Comparison of ENCODE assay signal across 11 mouse cellular contexts in the genomic region with DNA sequence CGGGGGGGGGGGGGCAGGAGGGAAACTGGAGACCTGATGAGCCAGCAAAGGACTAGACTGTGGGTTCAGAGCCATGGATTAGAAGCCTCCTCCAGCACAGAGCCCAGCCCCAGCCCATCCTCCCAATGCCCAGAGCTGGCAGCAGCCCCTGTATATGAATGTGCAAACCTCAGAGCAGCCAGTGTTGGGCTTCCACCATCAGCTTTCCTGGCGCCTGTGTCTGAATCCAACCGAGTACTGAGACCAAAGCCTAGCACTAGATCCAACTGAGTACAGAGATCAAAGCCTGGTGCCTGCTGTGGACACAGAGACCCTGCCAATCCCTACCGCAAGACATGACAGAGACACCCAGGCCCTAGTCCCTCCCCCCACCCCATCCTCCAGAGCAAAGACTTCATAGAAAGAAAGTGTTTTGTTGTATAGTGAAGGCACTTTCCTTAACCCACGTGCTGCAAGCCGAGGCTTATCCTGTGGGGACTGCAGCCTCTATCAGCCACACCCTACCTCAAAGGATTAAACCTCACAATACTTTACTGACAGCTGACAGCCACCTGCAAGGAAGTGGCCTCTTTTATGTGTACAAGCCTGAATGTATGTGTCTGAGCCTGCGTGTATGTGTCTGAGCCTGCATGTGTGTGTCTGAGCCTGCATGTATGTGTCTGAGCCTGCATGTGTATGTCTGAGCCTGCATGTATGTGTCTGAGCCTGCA. TPM values are rescaled to one million over a fixed set of nuclear protein-coding genes. Genes with fewer than 3 reads are reported as not detected.
DNase-seq lines count a peak whose midpoint lies in the region; ATAC-seq lines count a peak whose summit lies in the region.
"Had no signal": no experiment of that assay in that cellular context is flagged by ENCODE, and none has a peak within 500 bp of the region (broad histone marks: within the 10 kb centered on the region; RNA-seq: fewer than 3 reads in every experiment).

No protein-coding gene starts in this region.

- no peaks in the 10 kb centered on the region for H3K27me3 ChIP-seq in hindbrain, embryonic 15.5 days
- H3K27me3 ChIP-seq in hindbrain, embryonic 11.5 days (ENCODE audit: control insufficient read depth, insufficient read depth, low read length), result no peaks in the 10 kb centered on the region
- no peaks in the 10 kb centered on the region for H3K27me3 ChIP-seq in intestine, embryonic 15.5 days (replicated peaks)
- no peaks in the 10 kb centered on the region for H3K27me3 ChIP-seq in stomach, embryonic 16.5 days (ENCODE audit: control insufficient read depth, insufficient read depth, low read length)
- H3K27me3 ChIP-seq: limb, embryonic 13.5 days had no signal

- H3K4me1 ChIP-seq in hindbrain, embryonic 15.5 days (replicated peaks), result no peaks in the 10 kb centered on the region
- no peaks in the 10 kb centered on the region for H3K4me1 ChIP-seq in hindbrain, embryonic 11.5 days (replicated peaks; ENCODE audit: control insufficient read depth, insufficient read depth, low read length)
- H3K4me1 ChIP-seq in intestine, embryonic 15.5 days (replicated peaks), result peaks cover 10% of the 10 kb centered on the region; the same call in 1 of the 2 replicates
- peaks cover 6% of the 10 kb centered on the region; the same call in 1 of the 2 replicates for H3K4me1 ChIP-seq in stomach, embryonic 16.5 days (ENCODE audit: control insufficient read depth, insufficient read depth, low read length)

- H3K9me3 ChIP-seq in hindbrain, embryonic 15.5 days, result no peaks in the 10 kb centered on the region
- no peaks in the 10 kb centered on the region for H3K9me3 ChIP-seq in hindbrain, embryonic 11.5 days (ENCODE audit: control insufficient read depth, low read length)
- no peaks in the 10 kb centered on the region for H3K9me3 ChIP-seq in intestine, embryonic 15.5 days
- no peaks in the 10 kb centered on the region for H3K9me3 ChIP-seq in stomach, embryonic 16.5 days (replicated peaks; ENCODE audit: control insufficient read depth, low read length)
- H3K9me3 ChIP-seq: limb, embryonic 13.5 days had no signal

- H3K4me2 ChIP-seq in hindbrain, embryonic 15.5 days, result no peak overlapping the region
- H3K4me2 ChIP-seq in hindbrain, embryonic 11.5 days (replicated peaks; ENCODE audit: low read depth, low read length), result no peak overlapping the region
- no peak overlapping the region for H3K4me2 ChIP-seq in intestine, embryonic 15.5 days (replicated peaks)
- H3K4me2 ChIP-seq in stomach, embryonic 16.5 days (ENCODE audit: low read depth, low read length), result no peak overlapping the region
- H3K4me2 ChIP-seq: limb, embryonic 13.5 days had no signal

- ATAC-seq in hindbrain, embryonic 15.5 days (ENCODE audit: low FRiP score, low read depth), result peak; percentile 27; the same call in 1 of the 2 replicates
- ATAC-seq in hindbrain, embryonic 11.5 days (ENCODE audit: low FRiP score), result no peak
- ATAC-seq in intestine, embryonic 15.5 days, result peak; percentile 76
- peak; percentile 47; the same call in 1 of the 2 replicates for ATAC-seq in stomach, embryonic 16.5 days (ENCODE audit: insufficient read depth, low FRiP score)

- WGBS in hindbrain, embryonic 15.5 days, result 47% methylated on average over 7 of the region's 7 CpGs
- 51% methylated on average over 7 of the region's 7 CpGs for WGBS in hindbrain, embryonic 11.5 days
- WGBS in intestine, embryonic 15.5 days, result 49% methylated on average over 7 of the region's 7 CpGs
- 50% methylated on average over 7 of the region's 7 CpGs for WGBS in stomach, embryonic 16.5 days

- H3K9ac ChIP-seq in hindbrain, embryonic 15.5 days, result no peak overlapping the region
- no peak overlapping the region for H3K9ac ChIP-seq in hindbrain, embryonic 11.5 days (ENCODE audit: low read depth, low read length)
- no peak overlapping the region for H3K9ac ChIP-seq in intestine, embryonic 15.5 days
- no peak overlapping the region for H3K9ac ChIP-seq in stomach, embryonic 16.5 days (ENCODE audit: low read length)
- H3K9ac ChIP-seq: limb, embryonic 13.5 days had no signal

- H3K36me3 ChIP-seq in hindbrain, embryonic 15.5 days, result no peaks in the 10 kb centered on the region
- H3K36me3 ChIP-seq in hindbrain, embryonic 11.5 days (ENCODE audit: control insufficient read depth, insufficient read depth, low read length), result no peaks in the 10 kb centered on the region
- H3K36me3 ChIP-seq in intestine, embryonic 15.5 days, result no peaks in the 10 kb centered on the region
- no peaks in the 10 kb centered on the region for H3K36me3 ChIP-seq in stomach, embryonic 16.5 days (ENCODE audit: control insufficient read depth, insufficient read depth, low read length)
- H3K36me3 ChIP-seq: G1E; limb, embryonic 13.5 days had no signal

- no peak overlapping the region for H3K27ac ChIP-seq in hindbrain, embryonic 15.5 days (replicated peaks)
- H3K27ac ChIP-seq in hindbrain, embryonic 11.5 days (ENCODE audit: low read depth, low read length), result no peak overlapping the region
- no peak overlapping the region for H3K27ac ChIP-seq in intestine, embryonic 15.5 days
- no peak overlapping the region; the same call in 1 of the 2 replicates for H3K27ac ChIP-seq in stomach, embryonic 16.5 days (ENCODE audit: low read length)
- H3K27ac ChIP-seq: limb, embryonic 13.5 days had no signal

- H3K4me3 ChIP-seq in hindbrain, embryonic 15.5 days, result no peak overlapping the region
- no peak overlapping the region for H3K4me3 ChIP-seq in hindbrain, embryonic 11.5 days (ENCODE audit: low read depth, low read length)
- no peak overlapping the region for H3K4me3 ChIP-seq in intestine, embryonic 15.5 days (replicated peaks)
- no peak overlapping the region for H3K4me3 ChIP-seq in stomach, embryonic 16.5 days (replicated peaks; ENCODE audit: low read length)
- H3K4me3 ChIP-seq: limb, embryonic 13.5 days had no signal

- no peak for DNase-seq in hindbrain, embryonic 11.5 days (ENCODE audit: low spot score)
- DNase-seq in T-cell, adult 2 months (ENCODE audit: low spot score), result peak; percentile 86
- DNase-seq in embryo, embryonic 11 days, result no peak
- no peak for DNase-seq in urinary bladder, postnatal 14 days (ENCODE audit: low spot score)
- DNase-seq in adrenal gland, adult 2 months, result no peak
- DNase-seq: kidney, postnatal 25 days had no signal

RNA-seq across cellular contexts. Expression of a gene that starts 40.2 kb away (rescaled TPM):
- 0.26 and 0.35 TPM in 2 replicates for polyA plus RNA-seq in hindbrain, embryonic 15.5 days (2015; fragmentation: Nextera tagmentation; extraction: Ambion mirVana)
- 0.22 and 0.37 TPM in 2 replicates for polyA plus RNA-seq in hindbrain, embryonic 11.5 days (2014; fragmentation: Nextera tagmentation; extraction: Ambion mirVana)
- polyA plus RNA-seq in intestine, embryonic 15.5 days (2015; fragmentation: Nextera tagmentation; extraction: Ambion mirVana), result 0.66 and 0.78 TPM in 2 replicates
- polyA plus RNA-seq in stomach, embryonic 16.5 days (2015; fragmentation: Nextera tagmentation; extraction: Ambion mirVana), result 1.6 and 1.8 TPM in 2 replicates
- total RNA-seq in adrenal gland, adult 2 months (2021), result 1 to 10 TPM; 2.1 TPM
- 2.9 and 3.2 TPM in 2 replicates for polyA plus RNA-seq in adrenal gland, adult 2 months (2012; rRNA removed)
- total RNA-seq: G1E had no signal
- polyA plus RNA-seq: G1E had no signal
